Mouse (Mus musculus): Measurements from ENCODE around the gene Gga1. TPM values are rescaled to one million over a fixed set of nuclear protein-coding genes. Genes with fewer than 3 reads are reported as not detected.

Gga1 gene
- total RNA-seq, 2 experiments from 2014 or later = 40.4 to 45.2 TPM

DNA sequence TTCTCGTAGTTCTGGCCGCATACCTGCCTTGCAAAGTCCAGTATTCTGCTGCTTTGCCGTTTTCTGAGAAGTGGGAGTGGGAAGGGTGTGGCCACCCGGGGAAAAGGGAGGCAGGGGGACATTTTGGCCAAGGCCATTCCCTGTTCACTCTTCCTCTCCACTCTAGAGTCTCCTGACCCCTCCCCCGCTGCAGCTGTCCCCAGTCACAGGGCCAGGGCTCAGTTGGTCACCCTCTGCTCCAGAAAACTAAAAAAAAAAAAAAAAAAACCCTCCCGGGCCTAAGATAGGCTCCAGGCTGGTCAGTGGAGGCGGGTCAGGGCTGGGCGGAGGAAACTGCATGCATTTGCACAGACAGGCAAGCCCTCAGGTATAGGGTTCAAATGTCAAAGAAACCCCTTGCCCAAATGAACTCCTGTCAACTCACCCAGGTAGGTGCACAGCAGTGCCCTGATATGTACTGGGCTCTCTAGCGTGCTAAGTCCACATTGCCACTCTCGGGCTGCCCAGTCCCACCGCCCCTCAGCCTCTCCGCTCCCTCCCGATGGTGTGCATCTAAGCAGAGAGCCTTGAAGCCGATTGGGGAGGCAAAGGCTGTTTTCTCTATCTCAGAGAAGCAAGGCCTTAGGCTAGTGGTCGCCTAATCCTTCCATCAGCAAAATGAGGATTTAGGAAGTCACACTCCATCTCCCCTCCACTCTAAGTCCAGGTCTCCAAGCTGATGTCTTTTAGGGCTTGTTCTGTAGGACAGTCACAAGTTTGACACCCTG, 50.2 kb downstream of the Gga1 start:
- intact Hi-C loops (cut with DNase I) = no loop called here
- peak; percentile 50 to 63 for DNase-seq

DNA sequence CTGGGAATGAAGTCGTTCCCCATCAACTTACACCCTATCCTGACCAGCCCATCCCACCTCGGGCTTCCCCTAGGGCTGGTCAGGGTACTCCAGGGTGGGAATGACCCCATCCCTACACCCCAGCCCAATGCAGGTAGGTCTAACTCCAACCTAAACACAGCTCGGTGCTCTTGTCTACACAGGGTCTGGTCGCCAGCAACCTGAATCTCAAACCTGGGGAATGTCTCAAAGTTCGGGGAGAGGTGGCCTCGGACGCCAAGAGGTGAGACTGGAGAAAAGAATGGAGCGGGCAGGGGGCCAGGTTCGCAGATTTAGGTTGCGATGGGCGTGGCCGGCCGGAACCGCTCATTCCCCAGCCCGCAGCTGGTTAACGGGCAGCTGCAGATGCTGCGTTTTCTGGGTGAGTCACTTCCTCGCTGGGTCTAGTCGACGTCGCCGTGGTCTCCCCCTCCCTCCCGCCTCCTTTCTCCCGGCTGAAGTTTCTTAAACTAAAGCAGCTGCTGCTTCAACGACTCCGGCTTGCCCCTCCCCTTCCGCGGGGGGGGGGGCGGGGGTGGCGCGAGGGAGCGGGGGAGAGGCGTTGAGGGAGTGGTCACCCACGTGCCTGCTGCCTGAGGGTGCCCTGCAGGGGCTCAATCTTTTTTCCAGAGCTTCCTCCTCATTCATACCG, 50.9 kb downstream of the Gga1 start:
- DNase-seq = peak; percentile 83 to 86
- intact Hi-C loops (cut with DNase I) = no loop called here

DNA sequence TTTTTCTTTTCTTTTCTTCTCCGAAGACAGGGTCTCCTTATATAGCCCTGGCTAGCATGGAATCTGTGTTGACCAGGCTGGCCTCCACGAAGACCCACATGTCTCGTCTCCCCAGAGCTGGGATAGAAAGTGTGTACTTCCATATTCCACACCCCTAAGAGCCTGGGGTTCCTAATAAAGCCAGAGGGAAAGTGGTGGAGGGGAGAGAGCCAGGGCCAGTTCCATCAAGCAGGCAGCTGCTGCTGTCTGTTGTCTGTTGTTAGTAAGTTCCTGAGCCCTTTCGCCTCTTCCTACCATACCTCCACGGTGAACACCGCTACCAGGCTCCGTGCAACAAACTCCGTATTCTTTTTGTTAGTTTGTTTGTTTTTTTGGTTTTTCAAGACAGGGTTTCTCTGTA, 51.5 kb downstream of the Gga1 start:
- no peak for DNase-seq
- intact Hi-C loops (cut with DNase I) = no loop called here

DNA sequence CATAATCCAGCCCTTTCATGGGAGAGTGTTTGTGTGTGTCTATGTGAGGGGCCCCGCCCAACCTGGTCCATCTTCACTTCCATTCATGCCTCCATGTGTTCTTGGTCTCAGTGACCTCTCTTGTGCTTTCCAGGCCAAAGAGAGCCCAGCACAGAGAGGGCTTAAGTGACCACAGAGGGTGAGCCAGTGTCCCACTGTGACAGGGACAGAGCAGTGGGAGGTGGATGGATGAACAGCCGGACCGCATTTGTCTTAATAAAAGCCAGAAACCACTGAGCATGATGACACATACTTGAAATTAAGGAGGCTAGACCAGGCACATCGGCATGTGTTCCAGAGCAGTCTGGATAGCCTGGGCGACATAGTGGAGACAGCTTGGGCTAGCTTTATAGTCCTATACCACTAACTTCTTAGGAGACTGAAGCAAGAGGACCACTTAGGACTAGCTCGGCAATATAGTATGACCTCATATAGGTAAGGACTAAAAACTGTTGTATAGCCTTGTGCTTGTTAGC, 53.3 kb downstream of the Gga1 start:
- intact Hi-C loops (cut with DNase I) = no loop called here
- no peak for DNase-seq

DNA sequence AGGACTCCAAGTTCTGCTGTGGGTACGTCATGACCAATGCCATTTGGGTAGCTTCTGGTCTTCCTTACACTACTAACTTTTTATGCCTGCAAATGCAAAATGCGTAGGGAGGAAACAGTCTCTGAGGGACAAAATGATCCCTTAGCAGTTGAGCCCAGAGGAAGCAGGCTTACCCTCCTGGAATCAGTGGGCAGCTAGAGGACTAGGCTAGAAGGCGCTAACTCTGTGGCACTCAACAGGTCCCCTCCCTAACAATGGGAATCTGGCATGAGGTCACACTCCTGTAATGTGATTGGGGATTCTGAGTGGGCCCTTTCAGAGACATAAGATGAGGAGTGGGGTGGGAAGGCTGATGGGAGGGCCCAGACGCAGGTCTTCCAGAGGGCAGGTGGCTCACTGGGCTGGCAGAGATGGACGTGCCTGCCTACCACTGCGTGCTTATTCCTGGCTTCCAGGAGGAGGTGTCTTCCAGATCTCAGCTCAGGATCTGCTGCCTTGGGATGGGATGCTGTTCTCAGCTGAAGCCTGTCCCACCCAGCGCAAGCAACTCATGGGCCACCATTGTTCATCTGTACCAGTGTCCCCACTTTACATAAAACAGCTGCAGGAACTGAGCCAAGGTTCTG, 53.9 kb downstream of the Gga1 start:
- intact Hi-C loops (cut with DNase I) = loop anchor here (1.0 kb wide), 1 partner anchor 16 kb away; no protein-coding TSS in a partner anchor
- DNase-seq = no peak

DNA sequence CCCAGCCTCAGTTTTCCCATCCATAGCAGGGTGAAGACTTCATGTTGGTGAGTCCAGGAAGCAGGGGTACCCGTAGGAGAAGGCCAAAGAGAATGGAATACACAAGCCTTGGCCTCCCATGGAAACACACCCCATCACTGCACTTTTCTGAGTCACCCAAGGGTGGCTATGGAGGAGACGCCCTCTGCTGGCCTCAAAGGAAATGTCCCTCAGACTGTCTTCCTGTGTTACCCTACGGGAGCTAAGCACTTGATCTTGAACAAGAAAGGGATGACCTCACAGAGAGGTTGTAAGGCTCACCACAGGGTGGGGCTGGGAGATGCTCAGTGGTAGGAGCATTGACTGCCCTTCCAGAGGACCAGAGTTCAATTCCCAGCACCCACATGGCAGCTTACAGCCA, 54.6 kb downstream of the Gga1 start:
- intact Hi-C loops (cut with DNase I) = loop anchor here (1.0 kb wide), 1 partner anchor 16 kb away; no protein-coding TSS in a partner anchor
- peak; percentile 72 to 73 for DNase-seq

DNA sequence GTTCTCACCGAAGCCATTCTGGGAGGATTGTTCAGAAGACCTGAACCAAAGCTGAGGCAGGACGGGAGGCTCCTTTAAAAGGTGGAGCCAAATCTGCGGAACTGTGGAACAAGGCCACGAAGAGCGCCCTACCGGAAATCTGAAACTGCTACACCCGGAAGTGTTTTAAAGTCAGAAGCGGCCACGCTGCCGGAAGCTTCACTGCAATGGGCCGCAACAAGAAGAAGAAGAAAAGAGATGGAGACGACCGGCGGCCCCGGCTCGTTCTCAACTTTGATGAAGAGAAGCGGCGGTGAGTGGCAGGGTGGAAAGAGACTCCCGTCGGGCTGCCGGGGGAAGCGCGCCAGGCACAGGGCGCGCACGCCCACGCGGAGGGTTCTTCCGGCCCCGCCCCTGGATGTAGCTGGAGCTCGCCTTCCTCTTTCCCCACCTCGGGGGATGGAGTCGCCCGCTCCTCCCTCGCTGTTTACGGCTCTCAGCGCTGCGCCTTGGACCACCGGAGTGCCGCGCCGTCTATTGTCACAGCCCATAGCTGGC, 57.9 kb downstream of the Gga1 start, which contains the start of gene Nol12:
Nol12 (plus strand) TSS at position 150 of the 537 bp plus-strand sequence.
- intact Hi-C loops (cut with DNase I) = no loop called here
- peak; percentile 91 to 93 for DNase-seq

DNA sequence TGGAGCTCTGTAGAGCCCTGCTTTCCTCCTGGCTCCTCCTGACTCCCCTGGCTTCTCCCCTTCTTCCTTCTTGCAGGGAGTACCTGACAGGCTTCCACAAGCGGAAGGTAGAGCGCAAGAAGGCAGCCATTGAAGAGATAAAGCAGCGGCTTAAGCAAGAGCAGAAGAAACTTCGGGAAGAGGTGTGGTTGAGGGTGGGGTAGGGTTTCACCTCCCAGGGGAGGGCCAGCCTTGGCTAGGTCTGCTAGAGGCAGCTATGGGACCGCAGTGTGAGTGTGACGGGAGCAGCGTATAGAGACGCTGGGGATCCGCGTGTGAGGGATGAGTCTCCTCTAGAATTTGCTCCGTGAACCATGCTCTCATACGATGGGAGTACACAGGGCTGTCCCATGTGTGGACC, 59.4 kb downstream of the Gga1 start:
- intact Hi-C loops (cut with DNase I) = no loop called here
- no peak for DNase-seq

DNA sequence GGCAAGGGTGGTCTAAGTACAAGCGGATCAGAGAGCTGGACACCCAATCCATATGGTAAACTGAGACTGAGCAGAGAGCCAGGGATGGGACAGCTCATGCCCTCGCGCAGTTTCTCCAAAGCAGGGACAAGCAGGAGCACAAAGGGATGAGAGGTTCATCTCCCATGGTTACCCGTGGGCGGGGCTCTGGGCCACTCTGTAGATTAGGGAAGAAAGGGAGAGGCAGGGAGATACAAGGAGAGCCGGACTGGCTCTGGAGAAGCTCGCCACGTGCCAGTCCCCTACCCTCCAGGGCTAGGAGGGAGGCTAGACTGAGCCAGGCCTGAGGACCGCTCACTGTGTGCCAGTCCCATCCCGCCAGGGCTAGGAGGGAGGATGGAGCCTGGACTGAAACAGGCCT, 60.3 kb downstream of the Gga1 start:
- no peak for DNase-seq
- intact Hi-C loops (cut with DNase I) = no loop called here

DNA sequence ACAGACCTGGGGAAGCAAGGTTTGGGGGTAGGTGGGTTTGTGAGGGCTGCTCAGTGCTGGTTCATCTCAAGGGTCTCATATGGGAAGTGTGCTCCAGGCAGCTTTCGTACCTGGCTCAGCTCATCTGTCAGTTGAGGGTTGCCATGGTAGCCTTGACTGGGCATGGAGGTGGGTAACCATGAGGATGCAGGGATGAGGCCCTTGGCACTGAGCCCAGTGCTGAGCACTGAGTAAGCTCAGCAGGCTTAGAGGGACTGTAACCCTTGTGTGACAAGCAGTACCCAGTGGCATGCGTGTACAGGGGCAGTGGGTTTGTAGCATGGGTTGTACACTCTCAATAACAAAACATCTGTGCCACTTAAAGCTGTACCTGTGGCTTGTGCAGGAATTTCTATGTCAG, 61.0 kb downstream of the Gga1 start:
- no peak for DNase-seq
- intact Hi-C loops (cut with DNase I) = no loop called here

DNA sequence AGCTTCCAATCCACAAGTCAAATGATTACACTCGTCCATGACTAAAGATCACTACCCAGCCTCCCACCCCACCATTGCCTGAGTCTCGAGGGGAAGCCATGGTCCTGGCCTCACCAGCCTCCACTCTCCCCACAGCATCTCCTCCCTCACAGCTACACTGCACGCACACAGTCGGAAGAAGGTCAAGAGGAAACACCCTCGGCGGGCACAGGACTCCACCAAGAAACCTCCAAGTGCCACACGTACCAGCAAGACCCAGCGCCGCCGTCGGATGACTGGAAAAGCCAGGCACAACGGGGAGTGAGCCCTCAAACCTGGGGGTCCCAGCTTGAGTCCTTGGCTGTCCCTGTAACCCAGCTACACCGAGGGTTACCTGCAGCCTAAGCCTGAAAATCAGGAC, 63.3 kb downstream of the Gga1 start:
- intact Hi-C loops (cut with DNase I) = no loop called here
- no peak for DNase-seq

DNA sequence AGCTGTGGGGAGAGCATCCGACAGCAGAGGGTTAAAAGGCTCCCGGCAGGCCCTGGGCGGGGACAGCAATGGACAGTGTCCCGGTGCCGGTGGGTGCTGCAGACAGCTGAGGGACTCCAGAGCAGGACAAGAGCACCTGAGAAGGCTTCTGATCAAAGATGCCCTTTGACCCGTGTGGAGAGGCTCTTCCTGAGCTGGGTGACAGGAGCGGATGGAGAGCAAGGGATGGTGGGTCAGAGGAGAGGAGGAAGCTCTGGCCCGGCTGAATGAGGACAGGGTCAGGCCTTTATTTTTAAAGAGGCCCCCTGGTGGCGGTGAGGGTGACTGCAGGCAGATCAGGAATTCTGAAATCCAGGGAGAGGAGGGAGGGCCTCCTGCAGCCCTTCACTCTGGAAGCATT, 65.7 kb downstream of the Gga1 start:
- DNase-seq = peak; percentile 91 to 94
- intact Hi-C loops (cut with DNase I) = loop anchor here (1.0 kb wide), 1 partner anchor 27 kb away; no protein-coding TSS in a partner anchor

Small RNAs within 50 kb of the gene (microRNA-seq; reads per million reads assigned to microRNA genes)
- 0 reads per million in 2 experiments for gene Mir6955

Other genes with a start within 250 kb of the Gga1 start
- gene Elfn2, start 158.4 kb upstream of the Gga1 start, total RNA-seq (2021) = 1 to 10 TPM; 1.2 TPM
- gene Mfng, start 103.7 kb upstream of the Gga1 start, total RNA-seq (2021) = 10 to 100 TPM; 19.3 to 24.0 TPM
- gene Card10, start 74.1 kb upstream of the Gga1 start, total RNA-seq (2021) = 10 to 100 TPM; 18.8 to 20.4 TPM
- gene Cdc42ep1, start 34.6 kb upstream of the Gga1 start, total RNA-seq (2021) = 10 to 100 TPM; 63.9 to 68.5 TPM
- gene Lgals2, start 21.7 kb upstream of the Gga1 start, total RNA-seq (2021) = under 1 TPM in 1 of 2 experiments, not detected in 1; 0.64 TPM
- gene Gm49510, start 22.5 kb downstream of the Gga1 start, total RNA-seq (2021) = not detected
- 1 to 10 TPM; 6.3 to 8.2 TPM for gene Sh3bp1, start 22.6 kb downstream of the Gga1 start, total RNA-seq (2021)
- gene Pdxp, start 36.7 kb downstream of the Gga1 start, total RNA-seq (2021) = 1 to 10 TPM; 2.8 to 3.2 TPM
- 100 to 1,000 TPM; 372 to 385 TPM for gene Lgals1, start 49.5 kb downstream of the Gga1 start, total RNA-seq (2021)
- gene Nol12, start 57.7 kb downstream of the Gga1 start, total RNA-seq (2021) = 10 to 100 TPM; 17.8 to 18.9 TPM
- 10 to 100 TPM; 49.2 to 58.0 TPM for gene Triobp, start 70.5 kb downstream of the Gga1 start, total RNA-seq (2021)
- gene H1f0, start 151.3 kb downstream of the Gga1 start, total RNA-seq (2021) = 100 to 1,000 TPM; 208 to 227 TPM
- gene Galr3, start 164.7 kb downstream of the Gga1 start, total RNA-seq (2021) = not detected
- gene Ankrd54, start 185.7 kb downstream of the Gga1 start, total RNA-seq (2021) = 10 to 100 TPM in 1 of 2 experiments, 1 to 10 TPM in 1; 9.1 to 10.7 TPM
- gene Eif3l, start 198.0 kb downstream of the Gga1 start, total RNA-seq (2021) = 10 to 100 TPM; 94.5 to 95.7 TPM
- gene Micall1, start 231.7 kb downstream of the Gga1 start, total RNA-seq (2021) = 10 to 100 TPM; 80.2 to 82.8 TPM